Mouse (Mus musculus) skeletal muscle tissue, postnatal 0 days (tissue): ENCODE data around the gene Rexo5. TPM values are rescaled to one million over a fixed set of nuclear protein-coding genes. Genes with fewer than 3 reads are reported as not detected.

Source experiments
- polyA plus RNA-seq: library from polyadenylated mRNA; unstranded; fragments of >200 nt; fragmentation: Nextera tagmentation; extraction: Ambion mirVana; gene quantifications from 2 replicates; pipeline ENCODE4 v1.2.1, GENCODE M21; 2015

Rexo5 gene
- 2.8 and 5.3 TPM in 2 replicates for polyA plus RNA-seq

DNA sequence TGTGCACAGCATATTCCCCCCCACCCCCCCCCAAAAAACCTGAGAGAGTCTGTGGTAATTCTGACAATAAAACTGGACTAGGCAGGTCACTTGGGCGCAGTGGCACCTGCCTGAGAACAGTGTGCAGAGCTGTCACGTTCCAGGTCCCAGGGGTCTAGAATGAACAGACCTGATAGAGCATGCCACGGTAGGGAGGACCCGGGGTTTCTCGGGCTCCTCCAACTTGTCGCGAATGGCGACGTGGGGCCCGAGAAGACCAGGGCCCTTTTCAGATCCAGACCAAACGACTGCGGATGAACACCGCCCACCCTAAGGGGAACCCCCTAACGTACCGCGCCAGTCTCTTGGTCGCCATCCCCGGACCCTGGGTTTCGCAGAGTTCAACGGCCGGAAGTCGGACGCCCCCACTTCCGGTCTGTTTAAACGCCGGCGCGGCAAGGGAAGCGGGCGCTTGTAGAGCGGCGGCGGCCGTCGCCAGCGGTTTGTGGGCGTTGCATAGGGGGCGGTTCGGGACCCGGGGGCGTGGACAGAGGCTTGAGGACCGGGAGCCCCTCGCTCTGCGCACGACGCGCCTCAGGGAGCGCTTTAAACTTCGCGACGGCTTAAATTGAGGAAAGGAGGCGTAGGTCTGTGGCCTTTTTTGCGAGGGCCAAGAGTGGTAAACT lies at the start of gene Rexo5, which contains the start of gene Eri2:
Gene Rexo5, plus strand, starts transcription at position 421 of the 665 bp plus-strand sequence.
Gene Eri2, minus strand, starts transcription at position 473 of the 665 bp plus-strand sequence.

DNA sequence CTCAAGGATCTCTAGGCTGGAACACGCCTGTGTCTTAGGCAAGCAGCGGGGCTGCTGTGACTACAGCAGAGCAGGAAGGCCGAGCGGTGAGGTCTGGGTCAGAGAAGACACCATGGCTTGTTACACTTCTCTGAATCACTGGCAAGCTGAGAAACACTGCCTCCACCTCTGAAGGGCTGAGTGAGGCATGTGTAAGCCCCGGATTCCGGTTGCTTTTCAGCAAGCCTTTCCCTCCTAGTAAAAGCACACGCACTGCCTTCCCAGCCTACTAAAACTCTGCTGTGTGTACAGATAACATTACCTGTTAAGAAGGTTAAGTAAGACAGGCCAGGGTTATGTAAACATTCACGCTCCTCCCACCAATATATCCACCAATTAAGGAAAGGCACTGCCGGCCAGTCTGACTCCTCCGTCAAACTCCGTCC lies 33.3 kb upstream of the Rexo5 start, which contains the start of gene Acsm3:
Gene Acsm3, plus strand, starts transcription at position 397 of the 425 bp plus-strand sequence.

DNA sequence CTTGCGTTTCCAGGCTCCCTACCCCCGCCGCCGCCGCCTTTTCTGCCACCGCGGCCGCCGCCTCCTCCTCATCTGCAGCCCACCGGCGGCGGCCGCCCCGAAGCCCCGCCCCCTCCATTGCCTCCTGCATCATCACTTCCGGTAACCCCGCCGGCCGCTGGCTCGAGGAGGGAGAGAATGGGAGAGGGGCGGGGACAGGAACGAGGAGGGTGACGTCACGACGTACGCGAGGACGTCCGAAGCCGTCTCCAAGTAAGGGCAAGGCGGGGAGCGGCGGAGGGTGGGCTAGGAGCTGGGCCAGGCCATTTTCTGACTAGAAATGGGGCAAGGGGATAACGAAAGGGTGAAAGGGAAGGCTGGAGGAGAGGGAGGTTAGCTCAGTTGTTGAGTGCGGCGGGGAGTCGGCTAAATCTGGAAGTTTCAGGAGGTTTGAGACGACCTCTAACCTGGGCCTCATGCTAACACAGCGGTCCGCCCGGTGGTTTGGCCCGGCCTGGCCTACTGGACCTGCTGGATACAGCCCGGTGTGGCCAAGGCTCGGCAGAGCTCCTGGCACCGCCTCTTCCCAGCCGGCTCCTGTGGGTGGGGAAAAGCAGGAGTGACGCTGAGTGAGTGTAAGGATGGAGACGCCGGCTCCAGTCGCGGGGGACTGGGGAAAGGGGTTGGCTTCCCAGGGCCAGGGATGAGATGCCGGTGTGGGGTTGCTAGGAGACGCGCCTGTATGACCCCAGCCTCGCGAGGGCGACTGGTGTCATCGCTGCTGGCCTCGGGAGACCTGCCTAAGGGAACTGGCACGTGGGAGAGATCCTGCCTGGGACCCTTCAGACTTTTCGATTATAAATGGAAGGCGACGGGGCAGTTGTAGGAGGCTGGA lies 102.1 kb downstream of the Rexo5 start, which contains the start of the genes Lyrm1 and Dcun1d3:
Gene Lyrm1, plus strand, starts transcription at position 223 of the 874 bp plus-strand sequence.
Gene Dcun1d3, minus strand, starts transcription at position 660 of the 874 bp plus-strand sequence.

Other genes starting within 250 kb of the Rexo5 start
- gene Acsm2, start 239.7 kb upstream of the Rexo5 start, polyA plus RNA-seq, result not detected in 2 replicates
- gene Acsm1, start 187.0 kb upstream of the Rexo5 start, polyA plus RNA-seq, result not detected in 2 replicates
- 0.06 TPM in 1 of 2 replicates, not detected in the other for gene Acsm4, start 104.0 kb upstream of the Rexo5 start, polyA plus RNA-seq
- 28.6 and 30.5 TPM in 2 replicates for gene Thumpd1, start 73.2 kb upstream of the Rexo5 start, polyA plus RNA-seq
- gene Acsm3, start 33.1 kb upstream of the Rexo5 start, polyA plus RNA-seq, result 0.08 and 0.63 TPM in 2 replicates
- gene Eri2, start 52 bp downstream of the Rexo5 start, polyA plus RNA-seq, result 5.1 and 5.6 TPM in 2 replicates
- 8.6 and 10.5 TPM in 2 replicates for gene Lyrm1, start 101.9 kb downstream of the Rexo5 start, polyA plus RNA-seq
- gene Dcun1d3, start 102.3 kb downstream of the Rexo5 start, polyA plus RNA-seq, result 6.4 and 8.4 TPM in 2 replicates